Mouse (Mus musculus) thymus, adult 2 months (tissue): ENCODE results near the gene Chd4. TPM values are rescaled to one million over a fixed set of nuclear protein-coding genes. Genes with fewer than 3 reads are reported as not detected.

ENCODE experiments used
- DNase-seq: peaks from one replicate; pipeline ENCODE4 v3.0.0; 2021
- H3K27ac ChIP-seq: fragments of 200-500 bp; 2 replicates; pipeline ENCODE4 v1.5.1; 2012; ENCODE audit warnings: low read length, control low read depth; ENCODE audit not compliant: control insufficient read depth, insufficient read depth
- H3K27me3 ChIP-seq: fragments of 200-500 bp; 2 replicates; pipeline ENCODE4 v1.6.1; 2012; ENCODE audit warnings: mild to moderate bottlenecking, low read length, moderate library complexity, mixed read lengths; ENCODE audit not compliant: control insufficient read depth, insufficient read depth
- H3K36me3 ChIP-seq: fragments of 200-500 bp; 2 replicates; pipeline ENCODE4 v1.6.1; 2012; ENCODE audit warnings: mild to moderate bottlenecking, low read length, moderate library complexity; ENCODE audit not compliant: control insufficient read depth, insufficient read depth
- H3K4me1 ChIP-seq: fragments of 200-500 bp; replicated peaks from 2 replicates; pipeline ENCODE4 v1.6.1; 2012; ENCODE audit warnings: low read length; ENCODE audit not compliant: control insufficient read depth, insufficient read depth
- H3K4me3 ChIP-seq: fragments of 200-500 bp; 2 replicates; pipeline ENCODE4 v1.5.1; 2012; ENCODE audit warnings: mild to moderate bottlenecking, low read length, control low read depth, moderate library complexity; ENCODE audit not compliant: control insufficient read depth, insufficient read depth
- CTCF ChIP-seq: fragments of 200-500 bp; IDR thresholded peaks from 2 replicates; pipeline ENCODE4 v1.5.1; 2012; ENCODE audit warnings: mild to moderate bottlenecking, control low read depth, low read length, moderate library complexity, borderline replicate concordance; ENCODE audit not compliant: control insufficient read depth, poor library complexity, insufficient read depth; ENCODE audit errors: extremely low read depth
- POLR2A ChIP-seq: fragments of 200-500 bp; IDR thresholded peaks from 2 replicates; pipeline ENCODE4 v1.6.1; 2012; ENCODE audit warnings: mild to moderate bottlenecking, low read length, control low read depth, moderate library complexity; ENCODE audit not compliant: control insufficient read depth, poor library complexity, insufficient read depth; ENCODE audit errors: extremely low read depth
- WGBS: fragments of 180-500 bp; shearing (Covaris S2); methylation state at CpG from one replicate; pipeline ENCODE4 v1.1.7; 2018; 5-methylcytosine and 5-hydroxymethylcytosine counted together
- polyA plus RNA-seq: library from polyadenylated mRNA; depleted of rRNA; stranded (reverse); fragments of >200 nt; gene quantifications from 2 replicates; pipeline ENCODE4 v1.2.3, GENCODE M21; 2012

Gene Chd4
- polyA plus RNA-seq, 1 experiment, result 127 TPM

DNA sequence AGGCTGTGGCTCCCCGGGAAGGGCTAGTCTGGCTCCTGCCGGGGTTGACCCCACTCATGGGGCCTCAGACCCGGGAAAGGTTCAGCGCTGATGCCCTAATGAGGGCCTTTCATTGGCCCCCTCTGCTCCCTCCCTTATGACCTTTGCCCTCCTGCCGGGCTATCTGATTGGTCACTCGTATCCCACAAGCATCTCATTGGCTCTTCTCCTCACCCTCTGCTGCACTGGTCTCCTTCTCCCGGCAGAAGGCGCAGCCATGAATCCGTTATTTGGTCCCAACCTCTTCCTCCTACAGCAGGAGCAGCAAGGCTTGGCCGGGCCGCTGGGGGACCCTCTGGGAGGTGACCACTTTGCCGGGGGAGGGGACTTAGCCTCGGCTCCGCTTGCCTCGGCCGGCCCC is 49.2 kb downstream of the Chd4 start, which contains the start of gene Iffo1:
Iffo1 (plus strand) TSS at position 241 of the 400 bp plus-strand sequence.
- peak; percentile 92 for DNase-seq
- H3K36me3 ChIP-seq, result peaks cover 18% of the 10 kb centered on the region
- peaks cover 26% of the 10 kb centered on the region for H3K4me1 ChIP-seq
- H3K4me3 ChIP-seq, result peak within 1 kb of the TSS; percentile 95
- under 1% methylated on average over 16 of the region's 16 CpGs for WGBS
- H3K27ac ChIP-seq, result peak within 1 kb of the TSS; percentile 13; the same call in 1 of the 2 replicates
- 0 out of 2 replicates have a peak, but pooled peaks have one; percentile 55 for TF ChIP-seq POLR2A
- TF ChIP-seq CTCF, result no peak; the same call in 1 of the 2 replicates
- H3K27me3 ChIP-seq, result no peaks in the 10 kb centered on the region

- 2% methylated on average over 35 of the region's 35 CpGs for WGBS
- Histone ChIP-seq H3K27me3 (no peaks in the 10 kb centered on the region), H3K36me3 (peaks cover 14% of the 10 kb centered on the region), H3K27ac (peak overlapping the region; percentile 13; the same call in 1 of the 2 replicates), H3K4me1 (peaks cover 26% of the 10 kb centered on the region), H3K4me3 (peak overlapping the region; percentile 95)
- TF ChIP-seq CTCF (no peak), POLR2A (no peak)
- DNase-seq, result no peak
Measured at GRCm38 (mm10) chr6:125145479-125145951, 49.7 kb downstream of the Chd4 start.

DNA sequence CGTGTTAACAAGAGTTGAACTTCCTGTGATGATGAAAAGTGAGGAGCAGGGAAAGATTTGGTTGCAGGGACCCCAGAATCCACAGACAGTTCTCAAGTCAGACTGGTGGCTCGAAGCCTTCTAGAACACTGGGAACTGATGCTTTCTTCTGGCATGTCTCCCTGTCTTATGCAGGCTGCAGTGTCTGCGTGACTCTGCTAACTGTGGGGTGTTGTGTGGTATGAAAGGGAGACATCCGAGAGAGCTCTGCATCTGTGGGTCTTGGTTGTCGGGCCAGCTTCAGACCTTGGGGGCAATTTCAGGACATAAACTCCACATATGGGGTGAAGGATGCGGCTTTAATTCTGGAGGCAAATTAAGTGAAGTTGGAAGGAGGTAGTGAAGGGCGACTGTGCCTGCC is 50.4 kb downstream of the Chd4 start:
- DNase-seq, result no peak
- H3K4me3 ChIP-seq, result 0 out of 2 replicates have a peak overlapping the region, but pooled peaks have one; percentile 9
- H3K27me3 ChIP-seq, result no peaks in the 10 kb centered on the region
- peaks cover 26% of the 10 kb centered on the region for H3K4me1 ChIP-seq
- no peak overlapping the region for H3K27ac ChIP-seq
- WGBS, result 64% methylated on average over 7 of the region's 7 CpGs
- H3K36me3 ChIP-seq, result peaks cover 8% of the 10 kb centered on the region
- TF ChIP-seq CTCF, result no peak
- no peak for TF ChIP-seq POLR2A

- Histone ChIP-seq H3K27ac (no peak overlapping the region), H3K36me3 (peaks cover 1% of the 10 kb centered on the region; the same call in 1 of the 2 replicates), H3K4me1 (peaks cover 26% of the 10 kb centered on the region), H3K4me3 (no peak overlapping the region), H3K27me3 (no peaks in the 10 kb centered on the region)
- WGBS, result 89% methylated on average over 4 of the region's 4 CpGs
- no peak for TF ChIP-seq POLR2A
- TF ChIP-seq CTCF, result no peak
- DNase-seq, result no peak
Measured at GRCm38 (mm10) chr6:125146797-125147196, 51.0 kb downstream of the Chd4 start.

GRCm38 (mm10) chr6:125147329-125147728 is 51.5 kb downstream of the Chd4 start:
- peaks cover 26% of the 10 kb centered on the region for H3K4me1 ChIP-seq
- H3K36me3 ChIP-seq, result peaks cover 6% of the 10 kb centered on the region; the same call in 1 of the 2 replicates
- no peak for TF ChIP-seq POLR2A
- TF ChIP-seq CTCF, result no peak
- no peak for DNase-seq
- no peak overlapping the region for H3K4me3 ChIP-seq
- no peaks in the 10 kb centered on the region for H3K27me3 ChIP-seq
- no peak overlapping the region for H3K27ac ChIP-seq
- WGBS, result 87% methylated on average over 10 of the region's 10 CpGs

DNA sequence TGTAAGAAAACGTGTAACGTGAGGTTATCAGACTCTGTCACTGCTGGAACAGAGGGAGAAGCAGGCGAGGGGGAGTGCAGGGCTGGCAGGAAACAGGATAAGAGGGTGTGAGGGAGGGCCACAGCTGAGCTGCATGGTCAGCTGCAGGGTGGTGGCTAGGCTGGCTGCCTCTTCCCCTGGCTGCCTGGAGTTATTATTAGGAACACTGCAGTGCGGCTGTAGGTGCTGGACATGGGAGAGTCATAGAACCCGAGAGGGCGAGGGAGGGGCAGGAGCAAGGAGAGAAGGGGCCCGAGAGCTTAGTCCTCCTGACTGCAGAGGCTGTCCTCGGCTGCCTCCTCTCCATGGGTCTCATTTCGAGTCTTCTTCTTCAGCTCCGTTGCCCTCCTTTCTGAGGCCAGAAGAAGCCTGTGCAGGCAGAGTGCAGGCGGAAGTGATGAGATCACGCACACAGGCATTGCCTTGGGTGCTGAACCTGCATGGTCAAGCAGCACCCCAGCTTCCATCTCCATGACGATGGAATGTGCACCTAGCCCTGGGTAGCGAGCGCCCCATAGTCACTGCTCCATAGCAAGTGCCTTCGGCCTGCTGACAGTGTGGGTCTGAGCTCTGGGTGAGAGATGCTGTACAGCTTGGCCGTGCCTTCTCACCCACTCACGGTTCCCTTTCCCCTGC is 52.6 kb downstream of the Chd4 start:
- no peak for TF ChIP-seq CTCF
- WGBS, result 77% methylated on average over 18 of the region's 18 CpGs
- DNase-seq, result no peak
- peaks cover 26% of the 10 kb centered on the region for H3K4me1 ChIP-seq
- H3K36me3 ChIP-seq, result peaks cover 13% of the 10 kb centered on the region
- H3K27ac ChIP-seq, result no peak overlapping the region
- H3K4me3 ChIP-seq, result no peak overlapping the region
- H3K27me3 ChIP-seq, result no peaks in the 10 kb centered on the region
